Mouse (Mus musculus) lung, postnatal 0 days (tissue): ENCODE results near the gene Golga3.

Source experiments
- CTCF ChIP-seq: IDR thresholded peaks from 2 replicates; pipeline ENCODE4 v1.5.1; 2016; ENCODE audit warnings: antibody characterized with exemption, mild to moderate bottlenecking
- EP300 ChIP-seq: IDR thresholded peaks from 2 replicates; pipeline ENCODE4 v1.6.1; 2016; ENCODE audit warnings: antibody characterized with exemption, mild to moderate bottlenecking, control low read depth

DNA sequence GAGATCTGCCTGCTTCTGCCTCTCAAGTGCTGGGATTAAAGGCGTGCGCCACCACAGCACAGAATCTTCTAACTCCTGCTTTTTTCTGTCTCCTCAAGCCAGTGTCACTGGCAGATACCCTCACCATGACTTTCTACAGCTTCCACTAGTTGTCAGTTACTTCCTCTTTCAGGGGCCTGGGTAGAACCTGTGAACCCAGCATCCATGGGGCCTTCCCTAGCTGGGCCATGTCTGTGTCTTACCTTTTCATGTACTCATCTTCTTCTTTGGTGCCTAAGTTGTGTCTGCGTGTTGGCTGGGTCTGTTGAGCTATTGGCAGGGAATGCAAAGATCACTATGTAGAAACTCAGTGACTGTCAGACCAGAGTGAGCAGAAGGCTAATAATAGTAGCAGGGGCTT lies 38.7 kb upstream of the Golga3 start:
- TF ChIP-seq CTCF (no peak), EP300 (no peak)
